Mouse (Mus musculus) WW6 (cell line): ENCODE measurements at regions not wholly inside any gene's neighbourhood (a gene's known extent, or its start where the extent isn't known, plus 50 kb on each side); places are given as distances from the start of the nearest gene placed in this dataset.

Experiments used
- DNase-seq: peaks from one replicate; pipeline ENCODE4 v3.0.0-alpha.2; 2013; ENCODE audit warnings: low read depth, low spot score

DNA sequence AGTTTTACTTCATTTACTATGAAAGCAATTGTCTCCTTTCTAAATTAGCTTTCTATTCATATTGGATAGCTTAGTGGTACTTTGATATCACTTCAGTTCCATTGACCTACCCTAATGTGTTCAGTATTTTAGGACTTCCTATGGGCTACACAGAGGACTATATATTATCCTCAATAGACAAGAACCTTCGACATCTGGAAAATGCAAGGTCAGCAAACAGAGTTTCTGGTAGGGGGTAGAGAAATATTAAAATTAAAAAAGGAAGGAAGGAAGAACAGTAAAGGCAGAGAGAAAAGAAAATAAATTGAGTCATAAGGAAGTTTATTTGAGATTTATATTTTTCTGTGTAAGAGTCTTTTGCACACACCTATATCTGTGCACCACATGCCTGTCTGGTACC lies 107.4 kb upstream of the Insig1 start:
- no peak for DNase-seq

GRCm38 (mm10) chr5:27995186-27995585 lies 76.0 kb upstream of the Insig1 start:
- peak; percentile 34 for DNase-seq

- no peak for DNase-seq
Measured at GRCm38 (mm10) chr5:27997751-27998150, 73.4 kb upstream of the Insig1 start.

DNA sequence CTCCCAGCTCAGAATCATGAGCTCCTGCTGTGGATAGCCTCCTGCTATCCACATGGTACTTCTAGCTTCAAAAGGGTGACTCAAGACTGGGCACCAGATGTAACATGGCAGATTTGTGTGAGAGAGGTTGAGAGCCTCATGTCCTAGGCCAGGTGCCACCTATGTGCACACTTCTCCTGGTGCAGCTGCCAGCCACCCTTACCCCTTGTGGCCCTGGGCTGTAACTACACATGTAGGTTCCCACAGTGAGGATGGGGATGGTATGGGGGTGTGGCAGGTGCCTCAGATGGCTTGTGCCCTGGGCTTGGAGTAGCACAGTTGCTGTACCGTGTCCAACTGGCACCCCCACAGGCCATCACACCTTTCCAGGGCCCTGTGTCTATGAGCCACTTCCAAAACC lies 68.2 kb upstream of the Insig1 start:
- no peak for DNase-seq

DNA sequence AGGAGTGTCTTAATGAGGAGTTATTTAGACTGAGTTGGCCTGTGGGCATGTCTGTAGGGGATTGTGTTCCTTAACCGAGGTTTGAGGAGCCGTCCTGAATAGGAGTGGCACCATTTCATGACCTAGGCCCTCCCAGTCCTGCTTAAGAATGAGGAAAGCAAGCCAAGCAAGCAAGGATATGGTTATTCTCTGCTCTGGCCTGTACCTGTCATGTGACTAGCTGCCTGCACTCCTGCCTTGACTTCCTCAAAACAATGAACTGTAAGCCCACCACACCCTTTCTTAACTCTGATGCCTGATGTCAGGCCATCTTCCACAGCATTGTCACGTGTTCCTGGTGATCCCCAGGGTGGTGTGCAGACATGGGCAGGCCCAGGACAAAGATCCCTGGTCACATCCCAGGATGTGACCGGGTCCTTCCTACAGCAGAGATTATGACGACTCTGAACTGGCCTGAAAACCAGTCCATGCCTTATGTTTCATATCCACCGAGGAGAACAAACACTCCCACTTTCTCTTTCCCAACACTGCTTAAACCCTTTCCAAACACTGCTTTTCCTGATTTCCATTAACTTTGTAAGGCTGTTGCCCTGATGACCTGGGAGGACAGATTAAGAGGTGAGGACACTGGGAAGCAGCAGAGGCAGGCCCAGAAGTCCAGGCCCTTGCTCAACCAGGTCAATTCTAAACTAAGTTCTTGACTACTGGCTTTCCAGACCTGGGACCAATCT lies 67.2 kb upstream of the Insig1 start:
- DNase-seq = no peak

DNA sequence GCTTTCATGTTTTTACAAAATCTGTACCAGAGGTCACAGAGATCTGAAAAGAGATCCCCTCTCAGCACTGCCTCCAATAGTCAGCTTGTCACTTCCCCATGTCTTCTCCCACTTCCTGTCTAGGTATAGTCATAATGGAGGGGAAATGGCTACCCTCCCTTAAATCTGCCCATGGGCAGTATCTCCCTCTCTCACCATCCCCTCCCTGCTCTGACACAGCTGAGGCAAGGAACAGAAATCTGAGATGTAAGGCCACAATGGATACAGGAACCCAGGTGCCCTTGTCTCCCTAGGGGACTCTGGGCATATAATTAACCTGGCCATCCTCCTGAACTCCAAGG lies 66.7 kb upstream of the Insig1 start:
- no peak for DNase-seq

GRCm38 (mm10) chr5:28009386-28009785 lies 61.8 kb upstream of the Insig1 start:
- DNase-seq = no peak

DNA sequence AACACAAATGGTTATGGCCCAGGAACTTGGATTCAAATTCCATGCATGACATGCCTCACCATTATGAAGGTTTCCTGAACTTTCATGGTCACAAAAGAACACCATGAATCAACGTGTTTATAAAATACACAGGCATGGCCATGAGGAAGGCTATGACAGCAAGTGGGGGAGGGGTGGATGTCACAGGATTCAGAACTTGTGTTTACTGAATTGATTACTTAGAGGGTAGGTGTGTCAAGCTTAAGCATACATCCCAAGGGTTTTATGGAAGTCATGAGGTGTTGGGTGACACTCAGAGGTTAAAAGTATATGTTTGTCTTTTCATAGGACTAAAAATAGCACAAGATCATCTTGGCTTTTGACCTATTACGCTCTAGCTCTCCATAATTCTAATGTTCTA lies 61.3 kb upstream of the Insig1 start:
- no peak for DNase-seq

- no peak for DNase-seq
Measured at GRCm38 (mm10) chr5:28010529-28010928, 60.6 kb upstream of the Insig1 start.

DNA sequence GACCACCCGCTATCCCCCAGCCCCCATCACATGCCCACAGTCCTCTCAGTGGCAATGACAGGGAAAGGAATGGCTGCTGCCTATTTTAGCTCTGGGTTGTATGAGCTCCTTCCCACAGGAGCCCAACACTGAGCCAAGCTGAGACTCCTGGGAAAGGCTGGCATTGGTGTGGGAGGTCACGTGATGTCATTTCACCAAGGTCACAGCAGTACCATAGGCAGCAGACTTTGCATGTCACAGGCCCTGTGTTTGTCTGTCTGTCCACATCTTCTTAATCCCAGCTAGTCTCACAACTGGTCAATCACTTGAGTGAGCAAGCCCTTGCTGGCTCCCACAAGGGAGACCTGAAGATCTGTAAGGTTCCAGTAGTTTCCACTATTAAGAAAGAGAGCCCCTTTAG lies 58.7 kb upstream of the Insig1 start:
- DNase-seq = no peak

DNA sequence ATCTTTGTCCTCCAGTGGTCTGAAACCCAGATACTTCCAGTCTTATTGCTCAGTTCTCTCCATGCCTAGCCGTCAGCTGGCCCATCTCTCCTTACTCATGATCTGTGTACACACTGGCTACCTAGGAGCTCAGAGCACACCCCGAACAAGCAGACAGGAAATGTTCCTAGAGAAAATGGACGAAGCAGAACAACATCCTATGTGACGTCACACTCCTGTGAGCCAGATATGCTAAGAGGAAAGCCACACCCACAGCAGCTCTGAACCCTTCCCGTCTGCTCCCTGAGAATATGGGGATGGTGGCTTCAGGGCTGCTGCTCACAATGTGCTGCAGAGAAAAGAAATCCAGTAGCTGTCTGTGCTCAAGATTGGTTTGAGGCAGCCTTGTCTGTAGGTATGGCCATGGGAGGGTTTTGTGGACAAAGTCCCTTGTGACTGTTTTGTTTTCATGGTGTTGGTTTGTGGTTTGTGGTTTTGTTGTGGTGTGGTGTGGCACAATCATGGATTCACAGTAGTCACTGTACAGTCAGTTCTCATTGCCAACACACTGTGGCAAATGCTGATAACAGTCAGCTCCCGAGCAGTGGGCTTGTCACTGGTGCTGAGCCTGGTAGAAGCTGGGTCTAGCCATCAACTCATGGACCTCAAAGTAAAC lies 57.4 kb upstream of the Insig1 start:
- DNase-seq = no peak

DNA sequence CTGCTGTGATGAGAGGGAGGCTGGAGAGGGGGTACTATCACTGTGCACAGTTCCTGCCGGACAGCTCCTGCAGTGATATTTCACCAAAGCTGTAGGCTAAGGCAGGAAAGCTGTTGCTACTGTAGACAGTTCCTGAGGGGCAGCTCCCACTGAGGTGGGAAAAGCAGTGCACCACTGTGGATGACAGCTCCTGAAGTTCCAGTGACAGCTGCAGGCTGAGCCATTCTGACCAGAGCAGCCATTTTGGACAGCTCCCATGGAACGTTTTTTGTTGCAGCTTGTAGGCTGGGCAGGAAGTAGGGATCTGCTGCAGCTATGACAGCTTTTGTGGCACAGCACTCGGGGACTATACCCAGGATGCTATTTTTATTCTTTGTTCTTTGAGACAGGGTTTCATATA lies 51.3 kb upstream of the Insig1 start:
- no peak for DNase-seq
